Mouse (Mus musculus) embryonic facial prominence, embryonic 14.5 days (tissue): ENCODE data around the gene Gsc2. TPM values are rescaled to one million over a fixed set of nuclear protein-coding genes. Genes with fewer than 3 reads are reported as not detected.

Experiments used
- ATAC-seq: fragments of 200-750 bp; cut with Nextera tagmentation; 2 replicates; pipeline ENCODE4 v1.8.0; 2017; ENCODE audit warnings: low read depth, moderate number of reproducible peaks, moderate TSS enrichment
- DNase-seq: peaks from one replicate; pipeline ENCODE4 v3.0.0-alpha.2; 2015; ENCODE audit warnings: low spot score
- H3K27ac ChIP-seq: fragments of 300-500 bp; sonication (generic); replicated peaks from 2 replicates; pipeline ENCODE4 v1.5.1; 2014; ENCODE audit warnings: low read depth, mild to moderate bottlenecking, low read length, moderate library complexity
- H3K27me3 ChIP-seq: fragments of 300-500 bp; sonication (generic); replicated peaks from 2 replicates; pipeline ENCODE4 v1.6.1; 2014; ENCODE audit warnings: low read length; ENCODE audit not compliant: control insufficient read depth, insufficient read depth
- H3K36me3 ChIP-seq: fragments of 300-500 bp; sonication (generic); 2 replicates; pipeline ENCODE4 v1.6.1; 2014; ENCODE audit warnings: low read length, mixed read lengths; ENCODE audit not compliant: control insufficient read depth, insufficient read depth
- H3K4me1 ChIP-seq: fragments of 300-500 bp; sonication (generic); 2 replicates; pipeline ENCODE4 v1.6.1; 2014; ENCODE audit warnings: antibody characterized with exemption, low read length; ENCODE audit not compliant: control insufficient read depth, insufficient read depth
- H3K4me2 ChIP-seq: fragments of 300-500 bp; sonication (generic); 2 replicates; pipeline ENCODE4 v1.6.1; 2014; ENCODE audit warnings: low read depth, mild to moderate bottlenecking, low read length, moderate library complexity, mixed read lengths
- H3K4me3 ChIP-seq: fragments of 300-500 bp; sonication (generic); 2 replicates; pipeline ENCODE4 v1.5.1; 2014; ENCODE audit warnings: low read depth, mild to moderate bottlenecking, low read length
- H3K9ac ChIP-seq: fragments of 300-500 bp; sonication (generic); 2 replicates; pipeline ENCODE4 v1.6.1; 2014; ENCODE audit warnings: low read depth, mild to moderate bottlenecking, low read length, moderate library complexity, mixed read lengths
- H3K9me3 ChIP-seq: fragments of 300-500 bp; sonication (generic); 2 replicates; pipeline ENCODE4 v1.6.1; 2016; ENCODE audit warnings: low read length; ENCODE audit not compliant: control insufficient read depth
- WGBS: fragments of 180-500 bp; shearing (Covaris S2); extraction: QIAGEN DNeasy Blood & Tissue Kit; methylation state at CpG from one replicate; pipeline ENCODE4 v1.1.7; 2014; 5-methylcytosine and 5-hydroxymethylcytosine counted together
- polyA plus RNA-seq: library from polyadenylated mRNA; unstranded; fragments of >200 nt; fragmentation: Nextera tagmentation; extraction: Ambion mirVana; gene quantifications from 2 replicates; pipeline ENCODE4 v1.2.1, GENCODE M21; 2014

Gsc2 gene
- polyA plus RNA-seq, 1 experiment from 2014 or later = not detected

DNA sequence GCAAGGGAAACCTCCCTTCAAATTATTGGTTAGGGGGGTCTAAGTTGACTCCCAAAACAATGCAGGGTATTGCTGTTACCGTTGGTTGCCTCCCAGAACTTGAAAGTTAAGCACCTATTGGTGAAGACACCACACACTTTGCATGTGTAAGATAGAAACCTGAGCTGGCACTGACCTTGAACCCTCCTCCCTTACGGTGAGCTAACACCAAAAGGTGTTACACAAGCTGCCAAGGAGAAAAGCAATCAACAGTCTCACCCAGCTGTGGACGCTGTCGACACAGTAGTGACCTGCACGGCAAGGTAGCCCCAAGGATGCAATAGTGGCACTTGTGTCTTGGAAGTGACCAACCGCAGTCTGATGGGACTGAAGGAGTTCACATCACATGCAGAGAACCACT is 30.7 kb downstream of the Gsc2 start:
- DNase-seq (no peak), ATAC-seq (no peak)
- no peak overlapping the region for H3K9ac ChIP-seq
- no peaks in the 10 kb centered on the region for H3K9me3 ChIP-seq
- H3K27me3 ChIP-seq = no peaks in the 10 kb centered on the region
- no peak overlapping the region for H3K4me2 ChIP-seq
- H3K4me3 ChIP-seq = no peak overlapping the region
- no peak overlapping the region for H3K27ac ChIP-seq
- H3K4me1 ChIP-seq = no peaks in the 10 kb centered on the region
- 78% methylated on average over 6 of the region's 6 CpGs for WGBS
- no peaks in the 10 kb centered on the region for H3K36me3 ChIP-seq

DNA sequence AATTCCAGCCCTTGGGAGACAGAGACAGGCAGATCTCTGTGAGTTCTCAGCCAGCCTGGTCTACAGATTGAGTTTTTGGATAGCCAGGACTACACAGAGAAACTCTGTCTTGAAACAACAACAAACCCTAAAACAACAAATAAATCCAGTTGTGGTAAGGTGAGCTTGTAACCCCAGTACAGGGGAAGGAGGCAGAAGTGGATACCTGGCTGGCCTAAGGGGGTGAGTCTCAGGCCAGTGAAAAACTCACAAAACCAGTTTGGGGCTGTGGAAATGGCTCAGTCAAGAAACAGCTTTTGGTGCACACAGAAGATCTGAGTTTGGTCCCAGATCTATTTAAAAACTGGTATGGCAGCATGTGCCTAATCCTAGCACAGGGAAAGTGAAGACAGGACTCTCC is 32.7 kb downstream of the Gsc2 start:
- peak; percentile 29 for DNase-seq
- Histone ChIP-seq H3K4me1 (no peaks in the 10 kb centered on the region), H3K27me3 (no peaks in the 10 kb centered on the region), H3K9ac (no peak overlapping the region), H3K4me3 (no peak overlapping the region), H3K27ac (no peak overlapping the region), H3K36me3 (peaks cover 10% of the 10 kb centered on the region; the same call in 1 of the 2 replicates), H3K9me3 (no peaks in the 10 kb centered on the region), H3K4me2 (no peak overlapping the region)
- peak; percentile 60; the same call in 1 of the 2 replicates for ATAC-seq

DNA sequence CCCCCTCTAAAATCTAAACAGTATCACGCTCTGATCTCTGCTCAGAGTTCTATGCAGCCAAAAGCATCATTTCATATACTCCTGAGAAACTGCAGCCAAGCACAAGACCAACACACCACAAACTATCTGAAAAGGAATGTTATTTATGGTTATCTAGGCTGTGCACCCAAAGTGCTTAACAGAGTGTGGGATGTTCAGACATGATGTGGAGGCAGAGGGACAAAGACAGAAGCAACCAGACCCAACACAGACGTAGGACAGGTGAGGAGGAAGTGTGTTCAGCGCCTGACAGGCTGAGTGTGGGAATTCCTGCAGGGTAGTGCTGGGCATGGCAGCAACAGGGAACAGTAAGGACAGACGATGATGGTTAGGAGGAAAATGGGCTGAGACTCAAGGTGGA is 35.3 kb downstream of the Gsc2 start:
- WGBS = 86% methylated on average over 4 of the region's 4 CpGs
- no peak for ATAC-seq
- H3K4me2 ChIP-seq = no peak overlapping the region
- no peak overlapping the region for H3K9ac ChIP-seq
- no peaks in the 10 kb centered on the region for H3K27me3 ChIP-seq
- no peak for DNase-seq
- no peaks in the 10 kb centered on the region for H3K9me3 ChIP-seq
- no peaks in the 10 kb centered on the region for H3K4me1 ChIP-seq
- no peak overlapping the region for H3K4me3 ChIP-seq
- peaks cover 12% of the 10 kb centered on the region; the same call in 1 of the 2 replicates for H3K36me3 ChIP-seq
- no peak overlapping the region for H3K27ac ChIP-seq

DNA sequence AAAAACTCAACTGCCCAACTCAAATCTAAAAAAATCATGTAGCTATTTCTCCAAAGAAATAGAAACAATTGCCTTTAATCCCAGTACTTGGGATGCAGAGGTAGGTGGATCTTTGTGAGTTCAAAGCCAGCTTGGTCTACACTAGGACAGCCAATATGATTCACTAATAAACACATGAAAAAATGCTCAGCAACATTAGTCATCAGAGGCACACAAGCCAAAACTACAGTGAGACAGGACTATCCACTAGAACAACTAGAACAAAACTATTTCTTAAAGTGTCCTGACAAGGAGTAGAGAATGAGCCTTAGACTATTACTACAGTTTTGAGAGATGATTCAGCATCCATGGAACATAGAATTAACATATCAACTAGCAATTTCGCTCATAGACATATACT is 38.8 kb downstream of the Gsc2 start:
- DNase-seq (no peak), ATAC-seq (no peak)
- Histone ChIP-seq H3K9ac (no peak overlapping the region), H3K4me3 (no peak overlapping the region), H3K9me3 (no peaks in the 10 kb centered on the region), H3K4me2 (no peak overlapping the region), H3K27me3 (no peaks in the 10 kb centered on the region), H3K4me1 (no peaks in the 10 kb centered on the region), H3K27ac (no peak overlapping the region), H3K36me3 (peaks cover 30% of the 10 kb centered on the region)
- WGBS = 97% methylated on average over 1 of the region's 1 CpGs

DNA sequence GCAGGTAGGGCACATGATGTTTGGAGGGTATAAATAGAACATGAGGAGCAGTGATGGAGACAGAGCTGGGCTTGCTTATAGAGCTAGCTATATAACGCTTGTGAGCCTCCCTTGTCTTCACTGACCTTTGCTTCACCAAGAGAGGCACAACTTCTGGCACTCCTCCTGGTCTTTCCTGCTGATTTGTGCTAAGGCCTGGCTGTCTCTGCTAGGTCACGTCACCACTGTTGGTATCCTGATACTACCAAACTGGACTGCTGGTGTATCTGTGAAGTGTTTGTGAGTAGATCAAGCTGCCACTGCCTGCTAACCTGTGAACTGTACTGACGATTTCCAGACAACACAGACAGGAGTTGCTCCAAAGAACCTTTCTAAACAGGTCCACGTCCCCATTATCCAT is 39.7 kb downstream of the Gsc2 start:
- WGBS = 80% methylated on average over 4 of the region's 4 CpGs
- Histone ChIP-seq H3K4me1 (no peaks in the 10 kb centered on the region), H3K9ac (no peak overlapping the region), H3K4me3 (no peak overlapping the region), H3K27me3 (no peaks in the 10 kb centered on the region), H3K36me3 (peaks cover 39% of the 10 kb centered on the region), H3K9me3 (no peaks in the 10 kb centered on the region), H3K27ac (no peak overlapping the region), H3K4me2 (no peak overlapping the region)
- ATAC-seq = no peak
- no peak for DNase-seq

DNA sequence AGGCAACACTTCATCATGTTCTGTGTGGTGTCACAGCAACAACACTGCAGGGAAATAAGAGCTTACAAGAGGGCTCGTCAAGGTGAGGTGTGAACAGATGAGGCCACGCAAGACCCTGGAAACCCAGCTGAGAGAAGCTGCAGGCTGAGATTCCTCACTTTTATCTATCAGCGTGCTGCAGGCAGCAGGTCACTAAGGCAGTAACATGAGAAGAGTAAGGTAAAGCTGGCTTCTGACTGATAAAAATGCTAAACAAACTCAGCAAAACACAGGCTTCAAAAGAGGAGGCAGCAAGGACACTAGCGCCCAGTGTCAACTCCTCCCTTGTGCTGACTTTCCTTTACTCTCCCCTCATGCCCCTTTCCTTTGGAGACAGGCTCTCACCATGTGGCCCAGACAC is 41.9 kb downstream of the Gsc2 start:
- WGBS = 57% methylated on average over 4 of the region's 4 CpGs
- Histone ChIP-seq H3K27me3 (no peaks in the 10 kb centered on the region), H3K36me3 (peaks cover 53% of the 10 kb centered on the region), H3K9me3 (no peaks in the 10 kb centered on the region), H3K27ac (no peak overlapping the region), H3K4me3 (no peak overlapping the region), H3K4me1 (no peaks in the 10 kb centered on the region), H3K9ac (no peak overlapping the region), H3K4me2 (no peak overlapping the region)
- DNase-seq = no peak
- no peak for ATAC-seq

DNA sequence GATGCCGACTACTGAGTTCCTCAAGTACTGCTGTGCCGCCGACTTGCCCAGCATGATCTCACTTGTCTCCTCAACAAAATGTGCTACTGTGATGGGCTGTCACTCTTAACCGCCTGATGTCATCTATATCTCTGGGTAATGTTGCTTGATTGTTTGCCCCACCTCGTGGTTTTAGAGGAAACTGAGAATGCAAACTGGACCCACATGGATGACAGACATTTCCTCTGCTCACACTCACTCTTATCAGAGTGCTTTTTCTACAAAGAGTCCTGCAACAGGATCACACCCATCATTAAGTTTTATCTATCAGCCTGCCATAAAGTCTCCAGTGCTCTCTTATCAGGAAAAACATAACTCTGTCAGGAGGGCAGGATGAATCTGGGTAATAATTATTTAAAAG is 43.6 kb downstream of the Gsc2 start:
- H3K4me2 ChIP-seq = no peak overlapping the region
- no peak for ATAC-seq
- WGBS = 81% methylated on average over 5 of the region's 5 CpGs

DNA sequence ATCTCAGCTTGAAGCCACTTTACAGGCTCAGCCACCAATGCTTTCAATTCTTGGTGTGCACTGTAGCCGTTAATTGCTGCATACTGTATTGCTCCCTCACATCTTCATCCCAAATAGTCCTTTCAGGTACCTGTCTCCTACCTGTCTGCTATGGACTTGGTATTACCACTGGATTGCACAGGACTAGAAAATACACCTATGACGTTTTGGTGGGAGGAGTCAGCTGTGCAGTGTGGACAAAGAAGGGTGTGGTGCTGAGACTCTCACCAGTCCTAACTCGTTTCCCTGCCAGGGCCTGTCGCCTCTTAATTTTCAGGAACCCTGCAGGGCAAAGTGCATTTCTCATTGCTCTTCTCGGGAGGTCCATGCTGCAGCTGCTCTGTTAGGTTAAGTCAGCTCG is 49.1 kb downstream of the Gsc2 start:
- Histone ChIP-seq H3K4me2 (no peak overlapping the region), H3K9me3 (no peaks in the 10 kb centered on the region), H3K4me1 (no peaks in the 10 kb centered on the region), H3K27me3 (no peaks in the 10 kb centered on the region), H3K27ac (no peak overlapping the region), H3K36me3 (peaks cover 41% of the 10 kb centered on the region), H3K9ac (no peak overlapping the region), H3K4me3 (no peak overlapping the region)
- DNase-seq (peak; percentile 47), ATAC-seq (peak; percentile 44)
- WGBS = 80% methylated on average over 6 of the region's 6 CpGs

More for the DNA sequence above, 43.6 kb downstream of the Gsc2 start:
- Histone ChIP-seq H3K27me3 (no peaks in the 10 kb centered on the region), H3K36me3 (peaks cover 43% of the 10 kb centered on the region), H3K4me1 (no peaks in the 10 kb centered on the region), H3K9ac (no peak overlapping the region), H3K4me3 (no peak overlapping the region), H3K9me3 (no peaks in the 10 kb centered on the region), H3K27ac (no peak overlapping the region)
- no peak for DNase-seq

DNA sequence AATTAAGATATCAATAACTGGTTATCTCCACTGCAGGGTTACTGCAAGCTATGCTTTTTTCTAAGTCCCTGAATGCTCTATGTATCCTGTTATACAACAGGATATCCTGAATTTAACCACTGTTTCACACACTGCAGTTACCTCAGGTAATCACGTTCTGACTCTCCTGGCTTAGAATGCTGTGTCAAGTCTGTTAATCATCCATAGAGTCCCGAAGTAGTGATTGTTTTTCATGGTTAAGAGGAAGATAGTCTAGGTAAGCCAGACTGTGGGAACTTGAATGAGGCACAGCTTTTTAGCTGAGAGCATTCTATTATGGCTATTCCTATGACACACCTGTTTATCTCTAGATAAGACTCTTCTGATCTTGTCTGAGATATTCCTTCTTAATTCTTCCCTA is 49.6 kb downstream of the Gsc2 start:
- ATAC-seq = no peak
- Histone ChIP-seq H3K9ac (no peak overlapping the region), H3K4me2 (no peak overlapping the region), H3K9me3 (no peaks in the 10 kb centered on the region), H3K27ac (no peak overlapping the region), H3K4me3 (no peak overlapping the region), H3K27me3 (no peaks in the 10 kb centered on the region), H3K4me1 (no peaks in the 10 kb centered on the region), H3K36me3 (peaks cover 37% of the 10 kb centered on the region)
- WGBS = 90% methylated on average over 2 of the region's 2 CpGs
- no peak for DNase-seq
